Mouse (Mus musculus) heart, postnatal 0 days (tissue): Measurements from ENCODE around the gene Adgrl1.

ENCODE experiments used
- CTCF ChIP-seq: IDR thresholded peaks from 2 replicates; pipeline ENCODE4 v1.5.1; 2016; ENCODE audit warnings: antibody characterized with exemption, control low read depth, low read depth
- EP300 ChIP-seq: IDR thresholded peaks from 2 replicates; pipeline ENCODE4 v1.6.1; 2016; ENCODE audit warnings: antibody characterized with exemption, low read depth

DNA sequence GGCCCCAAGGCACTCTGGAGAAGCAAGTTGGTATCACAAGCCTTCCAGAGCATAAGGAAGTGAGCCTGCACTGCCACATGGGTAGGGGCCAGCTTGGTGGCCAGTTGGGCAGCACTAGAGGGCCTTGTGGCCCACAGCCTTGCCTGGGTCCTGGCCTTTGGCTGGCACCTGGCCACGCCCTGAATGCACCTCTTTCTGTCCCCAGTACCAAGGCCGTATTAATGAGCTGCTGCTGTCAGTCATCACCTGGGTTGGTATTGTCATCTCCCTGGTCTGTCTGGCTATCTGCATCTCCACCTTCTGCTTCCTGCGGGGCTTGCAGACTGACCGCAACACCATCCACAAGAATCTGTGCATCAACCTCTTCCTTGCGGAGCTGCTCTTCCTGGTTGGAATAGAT is 34.3 kb downstream of the Adgrl1 start:
- TF ChIP-seq CTCF (no peak), EP300 (no peak)
